In the genomic region with DNA sequence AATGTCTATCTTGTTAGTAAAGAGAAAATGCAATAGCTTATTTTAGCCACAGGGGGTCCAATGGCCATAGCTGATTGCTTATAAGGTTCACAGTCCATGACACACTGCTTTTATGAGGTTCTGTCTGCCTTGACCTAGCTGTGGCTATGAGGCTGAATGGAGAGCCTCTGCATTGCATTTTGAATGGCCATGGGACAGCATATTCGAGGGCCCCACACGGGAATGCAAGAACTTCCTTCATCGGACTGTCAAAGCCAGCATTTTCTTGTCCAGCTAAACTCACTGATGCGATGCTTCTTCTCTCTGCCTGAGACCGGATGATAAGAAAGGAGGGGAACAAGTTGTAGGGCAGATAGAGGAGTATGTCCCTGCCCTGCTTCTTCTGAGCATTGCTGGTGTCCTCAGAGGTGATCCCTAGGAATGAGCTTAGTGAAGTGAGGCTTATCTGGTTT, we compare ENCODE assay signal across 17 mouse cellular contexts. TPM values are rescaled to one million over a fixed set of nuclear protein-coding genes. Genes with fewer than 3 reads are reported as not detected.
DNase-seq lines count a peak whose midpoint lies in the region; ATAC-seq and TF ChIP-seq lines count a peak whose summit lies in the region.
"Had no signal": no experiment of that assay in that cellular context is flagged by ENCODE, and none has a peak within 500 bp of the region (broad histone marks: within the 10 kb centered on the region; RNA-seq: fewer than 3 reads in every experiment).

No protein-coding gene starts in this region.

- no peaks in the 10 kb centered on the region for H3K4me1 ChIP-seq in heart, embryonic 10.5 days
- H3K4me1 ChIP-seq in MEL (ENCODE audit: control insufficient read depth in 1 of 2, insufficient read depth in 2 of 2, low read length in 2 of 2) = peaks cover 4 to 7% of the 10 kb centered on the region in 2 experiments

- no peak for TF ChIP-seq POLR2A in MEL (IDR thresholded peaks at IDR 0.05; ENCODE audit: control insufficient read depth in 1 of 2, insufficient read depth in 1 of 2, low read depth in 1 of 2, low read length in 2 of 2, poor library complexity in 1 of 2)

- peak; percentile 97 for ATAC-seq in megakaryocyte progenitor cell, adult 5-6 weeks (replicated peaks; ENCODE audit: poor library complexity)

- intact Hi-C loops in heart, postnatal 36 days (cut with DNase I) = no loop called here

- DNase-seq in heart, embryonic 10.5 days (ENCODE audit: low spot score) = peak; percentile 77
- no peak for DNase-seq in heart, postnatal 36 days
- peak; percentile 90 for DNase-seq in MEL (ENCODE audit: low read depth, low spot score)
- DNase-seq in induced T-regulatory cell, adult 2 months (ENCODE audit: low read depth) = peak; percentile 4
- DNase-seq in frontal cortex, adult 2 months (ENCODE audit: extremely low spot score in 1 of 2, low spot score in 1 of 2) = no peak
- no peak for DNase-seq in right cerebral cortex, postnatal 4 days
- no peak for DNase-seq in right cerebral cortex, postnatal 25 days
- DNase-seq: adrenal gland, adult 8-10 months; B cell, adult 2 months; lung, adult 2 months had no signal

- no peak for TF ChIP-seq RAD21 in MEL (IDR thresholded peaks at IDR 0.05; ENCODE audit: low read depth, low read length)

- TF ChIP-seq CTCF in MEL (IDR thresholded peaks at IDR 0.05 in 2 of 3, conservative IDR thresholded peaks at IDR 0.05 in 1 of 3; ENCODE audit: control insufficient read depth in 1 of 3, insufficient read depth in 1 of 3, low read depth in 2 of 3, low read length in 3 of 3, poor library complexity in 1 of 3, severe bottlenecking in 1 of 3) = peak in 2 of 3 experiments; percentile 25 to 30; a peak in 1 of 6 replicates

- no peak overlapping the region for H3K27ac ChIP-seq in heart, embryonic 10.5 days
- peak overlapping the region; percentile 69 for H3K27ac ChIP-seq in MEL (ENCODE audit: control insufficient read depth, low read depth, low read length)

- peaks cover 3% of the 10 kb centered on the region for H3K79me2 ChIP-seq in MEL (ENCODE audit: control insufficient read depth, insufficient read depth, low read length, poor library complexity)

- peak; percentile 90 for TF ChIP-seq EP300 in MEL (IDR thresholded peaks at IDR 0.05; ENCODE audit: low read depth in 1 of 2, low read length in 2 of 2)

- peak overlapping the region; percentile 5; the same call in 1 of the 2 replicates for H3K9ac ChIP-seq in MEL (ENCODE audit: control insufficient read depth, low read depth, low read length, poor library complexity, severe bottlenecking)

- H3K27me3 ChIP-seq in heart, embryonic 10.5 days (ENCODE audit: insufficient read depth, poor library complexity, severe bottlenecking) = no peaks in the 10 kb centered on the region
- no peaks in the 10 kb centered on the region for H3K27me3 ChIP-seq in MEL (ENCODE audit: control insufficient read depth in 1 of 2, insufficient read depth in 2 of 2, low read length in 2 of 2)

- no peaks in the 10 kb centered on the region for H3K9me3 ChIP-seq in heart, embryonic 10.5 days
- H3K9me3 ChIP-seq in MEL (replicated peaks; ENCODE audit: insufficient read depth, low read length) = no peaks in the 10 kb centered on the region

- H3K4me3 ChIP-seq in heart, embryonic 10.5 days = no peak overlapping the region
- peak overlapping the region; percentile 20 to 21; a peak in 3 of 4 replicates for H3K4me3 ChIP-seq in MEL (ENCODE audit: control insufficient read depth in 1 of 2, insufficient read depth in 1 of 2, low read depth in 2 of 2, low read length in 2 of 2)

- WGBS in heart, embryonic 10.5 days = 74% methylated on average over 5 of the region's 5 CpGs

- H3K36me3 ChIP-seq in heart, embryonic 10.5 days = no peaks in the 10 kb centered on the region
- peaks cover 0 to 17% of the 10 kb centered on the region in 2 experiments; a peak in 3 of 4 replicates for H3K36me3 ChIP-seq in MEL (ENCODE audit: control insufficient read depth in 1 of 2, insufficient read depth in 2 of 2, low read length in 2 of 2)

TF ChIP-seq in MEL, 35 proteins besides CTCF, POLR2A, EP300 and RAD21:
- TF ChIP-seq MAZ (IDR thresholded peaks at IDR 0.05; ENCODE audit: low read depth, low read length) (peak; percentile 59; the same call in 1 of the 2 replicates), ETS1 (IDR thresholded peaks at IDR 0.05; ENCODE audit: low read depth, low read length) (peak; percentile 60; the same call in 1 of the 2 replicates), GABPA (IDR thresholded peaks at IDR 0.05; ENCODE audit: low read depth, low read length) (no peak), HCFC1 (IDR thresholded peaks at IDR 0.05; ENCODE audit: low read depth, low read length) (no peak), KAT2A (conservative IDR thresholded peaks at IDR 0.05; ENCODE audit: low read depth, low read length) (no peak), RCOR1 (IDR thresholded peaks at IDR 0.05; ENCODE audit: low read depth, low read length) (peak; percentile 79), GATA1 (IDR thresholded peaks at IDR 0.05; ENCODE audit: low read depth, low read length) (peak; percentile 90), SIN3A (IDR thresholded peaks at IDR 0.05; ENCODE audit: low read length) (peak; percentile 51; the same call in 1 of the 2 replicates), USF2 (IDR thresholded peaks at IDR 0.05; ENCODE audit: borderline replicate concordance in 1 of 2, insufficient read depth in 1 of 2, low read depth in 1 of 2, low read length in 2 of 2) (no peak), MAFK (IDR thresholded peaks at IDR 0.05; ENCODE audit: borderline replicate concordance, low read depth, low read length) (no peak), MYC (IDR thresholded peaks at IDR 0.05; ENCODE audit: low read depth, low read length) (no peak), UBTF (IDR thresholded peaks at IDR 0.05; ENCODE audit: borderline replicate concordance, insufficient read depth, low read depth, low read length) (no peak), TCF12 (IDR thresholded peaks at IDR 0.05; ENCODE audit: low read depth, low read length) (peak; percentile 91), MXI1 (IDR thresholded peaks at IDR 0.05; ENCODE audit: low read depth, low read length) (no peak), ELF1 (IDR thresholded peaks at IDR 0.05; ENCODE audit: low read depth, low read length) (no peak), ZNF384 (IDR thresholded peaks at IDR 0.05; ENCODE audit: low read depth, low read length) (no peak), NRF1 (IDR thresholded peaks at IDR 0.05; ENCODE audit: insufficient read depth, low read depth, low read length, poor library complexity, severe bottlenecking) (no peak), MYB (IDR thresholded peaks at IDR 0.05; ENCODE audit: low read depth, low read length) (no peak), TAL1 (IDR thresholded peaks at IDR 0.05; ENCODE audit: low read length) (peak; percentile 94)
TF ChIP-seq in MEL: peak in this region for 7.

RNA-seq across cellular contexts. Expression of a gene that starts 14.9 kb away (rescaled TPM):
- 0.79 TPM in 1 of 2 replicates, not detected in the other for polyA plus RNA-seq in heart, embryonic 10.5 days (2016; fragmentation: Nextera tagmentation; extraction: Ambion mirVana)
- under 1 TPM in 1 of 2 experiments, not detected in 1; 0.54 TPM for total RNA-seq in heart, postnatal 36 days (2021)
- 0.85 and 1.1 TPM in 2 replicates for total RNA-seq in MEL (2012; rRNA removed)
- polyA plus RNA-seq in MEL (2012; ENCODE audit: insufficient read depth in 1 of 2, insufficient read length in 2 of 2, low read depth in 1 of 2, low replicate concordance in 2 of 2, missing spikeins in 1 of 2) = 1 to 10 TPM in 1 of 2 experiments, not detected in 1; 3.5 TPM
- total RNA-seq in megakaryocyte progenitor cell, adult 5-6 weeks (2015) = 2.3 TPM in 2 replicates
- total RNA-seq in megakaryocyte progenitor cell, adult 5-6 weeks (2017) = not detected in 2 replicates
- 0.34 and 0.58 TPM in 2 replicates for polyA plus RNA-seq in frontal cortex, adult 2 months (2012; rRNA removed)
- total RNA-seq: adrenal gland, adult 8-10 months; heart, postnatal 25 days; layer of hippocampus, adult 18-20 months; left cerebral cortex, postnatal 10 days had no signal
- polyA plus RNA-seq: intestine, embryonic 14.5 days; lung, adult 2 months had no signal

RNA-seq across cellular contexts. Expression of a gene that starts 25.9 kb away (rescaled TPM):
- polyA plus RNA-seq in heart, embryonic 10.5 days (2016; fragmentation: Nextera tagmentation; extraction: Ambion mirVana) = 6.2 and 6.5 TPM in 2 replicates
- 10 to 100 TPM in 1 of 2 experiments, 1 to 10 TPM in 1; 4.8 to 11.0 TPM for total RNA-seq in heart, postnatal 36 days (2021)
- total RNA-seq in MEL (2012; rRNA removed) = 10.7 and 11.1 TPM in 2 replicates
- 10 to 100 TPM in 1 of 2 experiments, not detected in 1; 36.6 TPM for polyA plus RNA-seq in MEL (2012; ENCODE audit: insufficient read depth in 1 of 2, insufficient read length in 2 of 2, low read depth in 1 of 2, low replicate concordance in 2 of 2, missing spikeins in 1 of 2)
- total RNA-seq in megakaryocyte progenitor cell, adult 5-6 weeks (2015) = 27.6 and 33.8 TPM in 2 replicates
- total RNA-seq in megakaryocyte progenitor cell, adult 5-6 weeks (2017) = 8.8 and 10.5 TPM in 2 replicates
- 7.5 and 8.3 TPM in 2 replicates for polyA plus RNA-seq in frontal cortex, adult 2 months (2012; rRNA removed)

RNA-seq across cellular contexts. Expression of a gene that starts 41.7 kb away (rescaled TPM):
- not detected in 2 replicates for polyA plus RNA-seq in heart, embryonic 10.5 days (2016; fragmentation: Nextera tagmentation; extraction: Ambion mirVana)
- not detected for total RNA-seq in heart, postnatal 36 days (2021)
- total RNA-seq in MEL (2012; rRNA removed) = not detected in 2 replicates
- polyA plus RNA-seq in MEL (2012; ENCODE audit: insufficient read depth in 1 of 2, insufficient read length in 2 of 2, low read depth in 1 of 2, low replicate concordance in 2 of 2, missing spikeins in 1 of 2) = not detected
- not detected in 2 replicates for total RNA-seq in megakaryocyte progenitor cell, adult 5-6 weeks (2015)
- total RNA-seq in megakaryocyte progenitor cell, adult 5-6 weeks (2017) = not detected in 2 replicates
- not detected in 2 replicates for polyA plus RNA-seq in frontal cortex, adult 2 months (2012; rRNA removed)
- total RNA-seq: adrenal gland, adult 8-10 months; heart, postnatal 25 days; layer of hippocampus, adult 18-20 months; left cerebral cortex, postnatal 10 days had no signal
- polyA plus RNA-seq: gonadal fat pad, adult 2 months; intestine, embryonic 14.5 days; lung, adult 2 months had no signal

RNA-seq across cellular contexts. Expression of a gene that starts 52.0 kb away (rescaled TPM):
- 0.29 TPM in 1 of 2 replicates, not detected in the other for polyA plus RNA-seq in heart, embryonic 10.5 days (2016; fragmentation: Nextera tagmentation; extraction: Ambion mirVana)
- total RNA-seq in heart, postnatal 36 days (2021) = not detected
- not detected in 2 replicates for total RNA-seq in MEL (2012; rRNA removed)
- not detected for polyA plus RNA-seq in MEL (2012; ENCODE audit: insufficient read depth in 1 of 2, insufficient read length in 2 of 2, low read depth in 1 of 2, low replicate concordance in 2 of 2, missing spikeins in 1 of 2)
- total RNA-seq in megakaryocyte progenitor cell, adult 5-6 weeks (2015) = not detected in 2 replicates
- not detected in 2 replicates for total RNA-seq in megakaryocyte progenitor cell, adult 5-6 weeks (2017)
- polyA plus RNA-seq in frontal cortex, adult 2 months (2012; rRNA removed) = not detected in 2 replicates
- total RNA-seq: adrenal gland, adult 8-10 months; heart, postnatal 25 days; layer of hippocampus, adult 18-20 months; left cerebral cortex, postnatal 10 days had no signal
- polyA plus RNA-seq: intestine, embryonic 14.5 days; lung, adult 2 months; spleen, adult 2 months had no signal

Comparison
In these comparisons a context has a peak if more than half of its experiments do, and no peak if none do; other contexts are left out.
1. DNase-seq: peak in heart, embryonic 10.5 days (single experiment), MEL (single experiment) and induced T-regulatory cell, adult 2 months (single experiment); none in heart, postnatal 36 days (0 of 2), frontal cortex, adult 2 months (0 of 2), right cerebral cortex, postnatal 4 days (single experiment) and right cerebral cortex, postnatal 25 days (single experiment).